Mouse (Mus musculus) lung, postnatal 0 days (tissue): ENCODE data around the gene Slc39a7.

Source experiments
- CTCF ChIP-seq: IDR thresholded peaks from 2 replicates; pipeline ENCODE4 v1.5.1; 2016; ENCODE audit warnings: antibody characterized with exemption, mild to moderate bottlenecking
- EP300 ChIP-seq: IDR thresholded peaks from 2 replicates; pipeline ENCODE4 v1.6.1; 2016; ENCODE audit warnings: antibody characterized with exemption, mild to moderate bottlenecking, control low read depth

DNA sequence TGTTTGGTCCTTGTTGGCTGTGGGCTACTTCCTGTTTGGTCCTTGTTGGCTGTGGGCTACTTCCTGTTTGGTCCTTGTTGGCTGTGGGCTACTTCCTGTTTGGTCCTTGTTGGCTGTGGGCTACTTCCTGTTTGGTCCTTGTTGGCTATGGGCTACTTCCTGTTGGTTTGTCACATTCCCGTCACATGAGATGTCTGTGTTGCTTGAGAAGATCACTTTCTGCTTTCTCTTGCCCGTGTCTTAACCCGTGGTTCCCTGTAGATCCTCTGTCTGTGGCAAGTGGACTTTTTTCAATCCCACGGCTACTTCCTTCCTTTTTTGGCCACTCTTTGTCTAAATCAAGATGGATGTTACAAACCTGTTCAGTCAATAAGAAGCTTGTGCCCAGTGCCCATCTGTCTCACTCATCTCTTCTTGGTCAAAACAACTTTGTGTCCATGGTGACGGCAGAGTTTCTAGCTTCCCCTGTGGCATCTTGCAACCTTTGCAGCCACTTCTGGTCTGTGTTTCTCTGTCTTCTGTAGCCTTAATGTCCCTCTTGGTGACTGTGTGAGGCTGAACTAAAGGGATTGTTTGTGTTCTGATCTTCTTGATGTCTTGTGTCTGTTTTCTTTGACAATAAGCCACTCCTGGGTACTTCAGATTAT lies 16.0 kb upstream of the Slc39a7 start:
- no peak for TF ChIP-seq CTCF
- TF ChIP-seq EP300, result no peak
